Comparison of ENCODE assay signal across 14 mouse cellular contexts in genomic region chr1:52947895-52948294, GRCm38 (mm10).
"Had no signal": no experiment of that assay in that cellular context is flagged by ENCODE, and none has a peak within 500 bp of the region (broad histone marks: within the 10 kb centered on the region; RNA-seq: fewer than 3 reads in every experiment).

No protein-coding gene starts in this region.

- ATAC-seq: liver, postnatal 0 days; midbrain, embryonic 13.5 days had no signal

- H3K4me3 ChIP-seq: limb, embryonic 12.5 days; liver, embryonic 13.5 days; lung, embryonic 15.5 days; midbrain, embryonic 13.5 days; myocyte; neural tube, embryonic 15.5 days had no signal

- H3K27me3 ChIP-seq: lung, embryonic 15.5 days; midbrain, embryonic 13.5 days; neural tube, embryonic 15.5 days had no signal

- H3K36me3 ChIP-seq: limb, embryonic 12.5 days; liver, embryonic 13.5 days; lung, embryonic 15.5 days; midbrain, embryonic 13.5 days; neural tube, embryonic 15.5 days had no signal

- H3K27ac ChIP-seq: limb, embryonic 12.5 days; liver, embryonic 13.5 days; lung, embryonic 15.5 days; midbrain, embryonic 13.5 days; neural tube, embryonic 15.5 days had no signal

- DNase-seq: kidney, adult 2 months; kidney, postnatal 25 days; layer of hippocampus, adult 9-11 months; liver; liver, embryonic 13.5 days; liver, postnatal 0 days; right cerebral cortex, adult 18-20 months; right cerebral cortex, postnatal 25 days; thymus, postnatal 36 days had no signal
